Mouse (Mus musculus): ENCODE measurements at regions not wholly inside any gene's neighbourhood (a gene's known extent, or its start where the extent isn't known, plus 50 kb on each side); places are given as distances from the start of the nearest gene placed in this dataset.

GRCm38 (mm10) chr2:178997921-178998320, 444.3 kb upstream of the Cdh4 start:
- TF ChIP-seq CTCF (IDR thresholded peaks at IDR 0.05; ENCODE audit: borderline replicate concordance, insufficient read depth, low read depth, low read length) (no peak), POLR2A (IDR thresholded peaks at IDR 0.05; ENCODE audit: borderline replicate concordance, insufficient read depth, low read length) (no peak)
